Mouse (Mus musculus): ENCODE data around the gene Sp4. TPM values are rescaled to one million over a fixed set of nuclear protein-coding genes. Genes with fewer than 3 reads are reported as not detected.

Gene Sp4
- total and polyA plus RNA-seq, 2 experiments from 2014 or later: 17.4 to 50.8 TPM

GRCm38 (mm10) chr12:118196583-118196982, 104.7 kb downstream of the Sp4 start:
- no peak overlapping the region for H3K9ac ChIP-seq (replicated peaks; ENCODE audit: low read length, poor library complexity, severe bottlenecking)
- H3K36me3 ChIP-seq (ENCODE audit: insufficient read depth, low read length): no peaks in the 10 kb centered on the region
- WGBS: 68% methylated on average over 2 of the region's 2 CpGs
- H3K4me2 ChIP-seq (ENCODE audit: low read depth, low read length, poor library complexity, severe bottlenecking): no peak overlapping the region
- no peak overlapping the region for H3K27ac ChIP-seq (ENCODE audit: low read depth, low read length)
- no peak overlapping the region for H3K4me3 ChIP-seq (ENCODE audit: low read depth, low read length)
- DNase-seq (ENCODE audit: low spot score) (no peak), ATAC-seq (ENCODE audit: low FRiP score) (no peak)
- H3K27me3 ChIP-seq (ENCODE audit: insufficient read depth, low read length): peaks cover 8% of the 10 kb centered on the region
- H3K9me3 ChIP-seq (ENCODE audit: low read length): no peaks in the 10 kb centered on the region
- no peak for TF ChIP-seq CTCF (IDR thresholded peaks at IDR 0.05)
- peaks cover 4% of the 10 kb centered on the region; the same call in 1 of the 2 replicates for H3K4me1 ChIP-seq (ENCODE audit: insufficient read depth, low read length)

- no peak overlapping the region for H3K9ac ChIP-seq (replicated peaks; ENCODE audit: low read length, poor library complexity, severe bottlenecking)
- ATAC-seq (ENCODE audit: low FRiP score) (no peak), DNase-seq (ENCODE audit: low spot score) (no peak)
- no peaks in the 10 kb centered on the region for H3K4me1 ChIP-seq (ENCODE audit: insufficient read depth, low read length)
- no peaks in the 10 kb centered on the region for H3K27me3 ChIP-seq (ENCODE audit: insufficient read depth, low read length)
- no peak overlapping the region for H3K4me3 ChIP-seq (ENCODE audit: low read depth, low read length)
- no peak overlapping the region for H3K27ac ChIP-seq (ENCODE audit: low read depth, low read length)
- no peaks in the 10 kb centered on the region for H3K9me3 ChIP-seq (ENCODE audit: low read length)
- H3K36me3 ChIP-seq (ENCODE audit: insufficient read depth, low read length): no peaks in the 10 kb centered on the region
- H3K4me2 ChIP-seq (ENCODE audit: low read depth, low read length, poor library complexity, severe bottlenecking): no peak overlapping the region
- WGBS: 68% methylated on average over 3 of the region's 3 CpGs
- TF ChIP-seq CTCF (IDR thresholded peaks at IDR 0.05): no peak
Observed at GRCm38 (mm10) chr12:118189535-118189934, 111.7 kb downstream of the Sp4 start.

- TF ChIP-seq CTCF (IDR thresholded peaks at IDR 0.05): no peak
- Histone ChIP-seq H3K4me1 (ENCODE audit: insufficient read depth, low read length) (no peaks in the 10 kb centered on the region), H3K27ac (ENCODE audit: low read depth, low read length) (no peak overlapping the region), H3K4me2 (ENCODE audit: low read depth, low read length, poor library complexity, severe bottlenecking) (no peak overlapping the region), H3K27me3 (ENCODE audit: insufficient read depth, low read length) (no peaks in the 10 kb centered on the region), H3K4me3 (ENCODE audit: low read depth, low read length) (no peak overlapping the region), H3K36me3 (ENCODE audit: insufficient read depth, low read length) (no peaks in the 10 kb centered on the region), H3K9ac (replicated peaks; ENCODE audit: low read length, poor library complexity, severe bottlenecking) (no peak overlapping the region), H3K9me3 (ENCODE audit: low read length) (no peaks in the 10 kb centered on the region)
- no peak for ATAC-seq (ENCODE audit: low FRiP score)
- DNase-seq (ENCODE audit: low spot score): no peak
- WGBS: 34% methylated on average over 2 of the region's 2 CpGs
Observed at GRCm38 (mm10) chr12:118187663-118188062, 113.6 kb downstream of the Sp4 start.

- DNase-seq (ENCODE audit: low spot score) (peak; percentile 14), ATAC-seq (ENCODE audit: low FRiP score) (no peak)
- H3K27ac ChIP-seq (ENCODE audit: low read depth, low read length): no peak overlapping the region
- H3K4me2 ChIP-seq (ENCODE audit: low read depth, low read length, poor library complexity, severe bottlenecking): no peak overlapping the region
- 27% methylated on average over 4 of the region's 4 CpGs for WGBS
- no peaks in the 10 kb centered on the region for H3K36me3 ChIP-seq (ENCODE audit: insufficient read depth, low read length)
- H3K27me3 ChIP-seq (ENCODE audit: insufficient read depth, low read length): no peaks in the 10 kb centered on the region
- H3K9ac ChIP-seq (replicated peaks; ENCODE audit: low read length, poor library complexity, severe bottlenecking): no peak overlapping the region
- H3K9me3 ChIP-seq (ENCODE audit: low read length): no peaks in the 10 kb centered on the region
- no peak overlapping the region for H3K4me3 ChIP-seq (ENCODE audit: low read depth, low read length)
- H3K4me1 ChIP-seq (ENCODE audit: insufficient read depth, low read length): no peaks in the 10 kb centered on the region
- no peak for TF ChIP-seq CTCF (IDR thresholded peaks at IDR 0.05)
Observed at GRCm38 (mm10) chr12:118186881-118187489, 114.3 kb downstream of the Sp4 start.

- Histone ChIP-seq H3K4me3 (ENCODE audit: low read depth, low read length) (no peak overlapping the region), H3K9ac (replicated peaks; ENCODE audit: low read length, poor library complexity, severe bottlenecking) (no peak overlapping the region), H3K4me2 (ENCODE audit: low read depth, low read length, poor library complexity, severe bottlenecking) (no peak overlapping the region), H3K27me3 (ENCODE audit: insufficient read depth, low read length) (no peaks in the 10 kb centered on the region), H3K9me3 (ENCODE audit: low read length) (no peaks in the 10 kb centered on the region), H3K36me3 (ENCODE audit: insufficient read depth, low read length) (no peaks in the 10 kb centered on the region), H3K4me1 (ENCODE audit: insufficient read depth, low read length) (no peaks in the 10 kb centered on the region), H3K27ac (ENCODE audit: low read depth, low read length) (no peak overlapping the region)
- 50% methylated on average over 4 of the region's 4 CpGs for WGBS
- TF ChIP-seq CTCF (IDR thresholded peaks at IDR 0.05): no peak
- ATAC-seq (ENCODE audit: low FRiP score) (no peak), DNase-seq (ENCODE audit: low spot score) (no peak)
Observed at GRCm38 (mm10) chr12:118186120-118186880, 114.9 kb downstream of the Sp4 start.

Other genes with a start within 250 kb of the Sp4 start
- gene Dnah11, start 102.4 kb downstream of the Sp4 start, total RNA-seq (2014; rRNA removed): 0.85 and 1.4 TPM in 2 replicates
- 0.10 and 0.25 TPM in 2 replicates for gene Dnah11, start 102.4 kb downstream of the Sp4 start, polyA plus RNA-seq (2015; fragmentation: Nextera tagmentation; extraction: Ambion mirVana)